Mouse (Mus musculus): ENCODE measurements around the gene Ccr8.

DNA sequence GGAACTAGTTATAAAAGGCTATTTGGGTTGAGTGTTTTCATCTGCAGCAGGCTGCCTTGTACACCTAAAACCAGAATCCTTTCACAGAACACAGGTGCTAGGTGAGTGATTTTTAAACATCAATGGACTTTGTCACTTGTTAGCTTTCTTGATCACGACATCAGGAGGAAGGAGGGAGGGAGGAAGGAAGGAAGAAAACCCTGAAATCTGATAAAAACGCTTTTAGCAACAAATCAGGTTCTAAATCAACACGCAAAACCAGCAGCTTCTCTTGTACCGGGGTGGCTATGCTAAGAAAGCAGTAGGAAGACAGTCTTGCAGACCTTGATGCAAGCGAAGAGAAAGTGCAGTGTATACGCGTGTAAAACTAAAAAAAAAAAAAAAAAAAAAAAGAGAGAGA, 12.0 kb upstream of the Ccr8 start:
- TF ChIP-seq CTCF (IDR thresholded peaks at IDR 0.05; ENCODE audit: low read depth) (no peak), EP300 (optimal IDR thresholded peaks at IDR 0.05) (no peak)
